Mouse (Mus musculus): ENCODE data around the gene Cacna1d.

Gene Cacna1d

DNA sequence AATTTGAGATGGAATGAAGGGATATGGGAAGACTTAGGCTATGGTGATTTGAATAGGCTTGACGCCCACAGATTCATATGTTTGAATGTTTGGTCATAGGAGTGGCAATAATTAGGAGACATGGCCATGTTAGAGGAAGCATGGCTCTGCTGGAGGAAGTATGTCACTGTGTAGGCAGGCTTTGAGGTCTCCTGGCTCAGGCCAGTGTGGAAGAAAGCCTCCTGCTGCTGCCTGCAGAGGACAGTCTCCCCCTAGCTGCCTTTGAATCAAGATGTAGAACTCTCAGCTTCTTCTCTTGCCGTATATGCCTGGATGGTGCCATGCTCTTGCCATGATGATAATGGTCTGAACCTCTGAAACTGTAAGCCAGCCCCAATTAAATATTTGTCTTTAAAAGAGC lies 120.2 kb downstream of the Cacna1d start:
- no peak for DNase-seq (ENCODE audit: low read depth, low spot score)

DNA sequence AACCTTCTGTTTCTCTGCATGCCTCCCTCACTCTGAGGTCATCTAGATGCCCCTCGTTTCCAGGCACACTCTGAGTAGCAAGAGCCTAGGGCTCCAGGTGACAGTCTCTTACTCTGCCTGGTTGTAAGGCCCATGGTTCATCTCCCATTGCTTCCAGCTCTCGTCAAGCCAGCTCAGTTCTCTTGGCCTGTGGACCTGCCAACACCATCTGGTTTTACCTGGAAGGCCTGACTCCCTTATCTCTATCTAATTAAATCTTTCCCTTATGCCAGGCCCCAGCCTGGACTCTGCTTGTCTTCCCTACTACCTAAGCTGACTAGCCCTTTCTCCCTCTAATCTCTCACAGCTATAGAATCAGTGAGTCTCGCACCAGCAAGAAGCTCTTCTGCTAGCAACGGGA lies 124.2 kb downstream of the Cacna1d start:
- no peak for DNase-seq (ENCODE audit: low read depth, low spot score)

DNA sequence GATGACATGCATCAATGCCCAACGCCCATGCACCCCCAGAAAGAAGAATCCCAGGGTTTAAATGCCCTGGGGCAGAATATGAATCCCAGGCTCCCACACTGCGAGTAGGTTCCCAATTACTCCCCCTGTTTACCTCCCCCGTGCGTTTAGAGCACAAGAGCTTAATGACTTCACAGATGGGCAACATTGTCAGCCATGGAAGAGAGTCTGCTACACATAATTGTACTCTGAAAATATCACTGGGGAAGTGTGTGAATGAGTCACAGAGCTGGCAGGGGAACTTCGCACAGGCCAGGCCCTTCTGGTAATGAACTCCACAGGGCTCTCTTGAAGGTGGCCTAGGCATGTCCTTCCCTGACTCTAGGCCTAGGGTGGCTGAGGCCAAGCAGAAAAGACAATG lies 125.4 kb downstream of the Cacna1d start:
- no peak for DNase-seq (ENCODE audit: low read depth, low spot score)

GRCm38 (mm10) chr14:30363487-30364167 lies 127.6 kb downstream of the Cacna1d start:
- DNase-seq (ENCODE audit: low read depth, low spot score), result no peak

DNA sequence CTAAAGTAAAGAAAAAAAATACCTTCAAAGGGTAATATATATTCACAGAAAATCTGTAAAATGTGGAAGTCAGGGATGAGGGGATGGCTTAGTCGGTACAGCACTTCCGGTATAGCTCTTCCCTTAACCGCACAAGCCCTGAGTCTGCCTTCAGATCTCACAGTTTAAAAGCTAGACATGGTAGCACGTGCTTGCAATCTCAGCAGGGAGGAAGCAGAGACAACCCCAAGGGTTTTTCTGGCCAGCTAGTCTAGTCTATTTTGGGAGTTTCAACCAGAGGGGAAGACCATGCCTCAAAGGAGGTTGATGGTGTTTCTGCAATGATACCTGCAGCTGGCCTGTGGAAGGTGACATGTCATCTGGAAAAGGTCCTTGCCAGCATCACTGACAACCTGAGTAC lies 128.9 kb downstream of the Cacna1d start:
- no peak for DNase-seq (ENCODE audit: low read depth, low spot score)

- no peak for DNase-seq (ENCODE audit: low read depth, low spot score)
Observed at GRCm38 (mm10) chr14:30360478-30360877, 130.8 kb downstream of the Cacna1d start.

GRCm38 (mm10) chr14:30360004-30360403 lies 131.3 kb downstream of the Cacna1d start:
- DNase-seq (ENCODE audit: low read depth, low spot score), result no peak

GRCm38 (mm10) chr14:30358028-30358427 lies 133.2 kb downstream of the Cacna1d start:
- no peak for DNase-seq (ENCODE audit: low read depth, low spot score)

GRCm38 (mm10) chr14:30356456-30356855 lies 134.8 kb downstream of the Cacna1d start:
- DNase-seq (ENCODE audit: low read depth, low spot score), result no peak

DNA sequence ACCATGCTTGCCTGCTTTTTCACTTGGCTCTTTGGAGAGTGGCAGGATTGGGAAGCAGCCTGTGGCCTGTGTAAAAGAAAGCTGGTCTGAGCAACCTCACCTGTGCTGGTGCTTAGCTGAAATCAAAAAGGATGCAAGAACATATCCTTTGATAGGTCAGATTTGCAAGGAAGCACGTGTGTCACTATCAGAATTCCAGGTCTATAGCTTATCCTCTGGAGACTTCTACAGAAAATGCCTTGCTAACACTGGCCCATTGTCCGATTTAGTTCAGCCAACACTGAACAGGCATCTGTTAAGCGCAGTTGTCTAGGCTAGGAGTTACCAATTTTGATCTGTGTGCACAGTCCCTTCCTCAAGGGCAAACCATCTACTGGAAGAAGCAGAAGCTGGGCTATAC lies 136.5 kb downstream of the Cacna1d start:
- no peak for DNase-seq (ENCODE audit: low read depth, low spot score)

DNA sequence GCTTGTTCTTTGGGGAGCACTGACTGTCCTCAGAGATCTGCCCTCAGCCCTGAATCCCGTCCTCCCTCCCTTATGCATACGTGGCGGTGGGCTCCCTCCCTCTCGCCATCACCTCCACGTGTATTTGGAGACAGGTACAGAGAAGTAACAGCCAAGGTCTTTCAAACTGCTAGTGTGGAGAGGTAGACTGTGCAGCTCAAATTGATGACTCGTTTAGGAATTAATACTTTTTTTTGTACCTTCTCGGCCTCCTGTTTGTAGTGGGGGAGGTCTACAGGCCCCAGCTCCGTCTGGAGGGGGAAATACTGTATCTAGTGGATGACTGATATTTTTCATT lies 137.2 kb downstream of the Cacna1d start:
- no peak for DNase-seq (ENCODE audit: low read depth, low spot score)

DNA sequence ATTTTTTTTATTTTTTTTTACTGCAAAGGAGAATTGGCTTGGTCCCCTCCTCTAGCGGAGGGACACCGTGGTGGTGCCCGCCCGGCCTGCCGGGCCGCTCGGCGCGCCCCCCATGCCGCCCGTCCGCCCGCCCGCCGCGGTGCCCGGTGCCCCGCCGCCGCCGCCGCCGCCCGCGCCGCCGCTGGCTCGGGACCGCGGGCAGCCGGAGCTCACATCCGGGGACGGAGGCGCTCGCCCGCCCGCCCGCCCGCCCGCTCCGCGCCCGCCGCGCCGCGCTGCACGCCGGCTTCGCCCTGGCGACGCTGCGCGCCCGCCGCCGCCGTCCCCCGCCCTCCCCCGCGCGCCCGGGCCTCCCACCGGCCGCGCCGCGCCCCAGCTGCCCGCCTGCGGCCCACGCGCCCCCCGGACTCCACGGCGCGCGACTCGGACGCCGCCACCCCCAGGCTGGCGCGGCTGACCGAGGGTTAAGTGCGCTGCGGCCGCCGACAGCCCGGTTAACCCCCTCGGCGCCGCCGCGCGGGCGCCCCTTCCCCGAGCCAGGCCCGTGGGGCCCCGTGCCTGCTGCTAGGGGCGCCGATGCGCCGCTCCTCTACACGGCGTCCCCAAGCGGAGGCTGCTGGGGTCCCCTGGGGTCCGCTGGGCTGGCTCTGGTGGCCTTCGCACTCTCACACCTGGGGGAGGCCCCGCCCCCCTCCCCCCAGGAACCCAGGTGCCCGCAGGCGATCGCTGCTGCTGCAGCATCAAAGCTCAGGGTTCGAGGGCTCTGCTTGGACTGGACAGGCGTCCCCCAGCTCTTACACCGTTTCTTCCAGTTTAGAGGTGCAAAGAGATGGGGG lies 137.7 kb downstream of the Cacna1d start:
- no peak for DNase-seq (ENCODE audit: low read depth, low spot score)

DNA sequence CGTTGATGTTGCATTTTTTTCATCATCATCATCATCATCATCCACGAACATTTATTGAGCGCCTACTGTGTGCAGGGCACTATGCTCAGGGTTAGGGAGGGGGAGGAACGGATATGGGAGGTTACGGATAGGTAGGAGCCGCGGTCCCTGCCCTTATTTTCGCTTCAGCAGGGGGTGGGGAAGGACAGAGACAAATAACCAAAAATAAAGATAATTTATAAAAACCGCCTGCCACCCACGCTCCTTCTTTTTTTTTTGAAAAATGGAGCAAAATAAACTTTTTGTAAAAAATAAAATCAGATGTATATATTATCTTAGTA lies 138.3 kb downstream of the Cacna1d start:
- DNase-seq (ENCODE audit: low read depth, low spot score), result no peak

DNA sequence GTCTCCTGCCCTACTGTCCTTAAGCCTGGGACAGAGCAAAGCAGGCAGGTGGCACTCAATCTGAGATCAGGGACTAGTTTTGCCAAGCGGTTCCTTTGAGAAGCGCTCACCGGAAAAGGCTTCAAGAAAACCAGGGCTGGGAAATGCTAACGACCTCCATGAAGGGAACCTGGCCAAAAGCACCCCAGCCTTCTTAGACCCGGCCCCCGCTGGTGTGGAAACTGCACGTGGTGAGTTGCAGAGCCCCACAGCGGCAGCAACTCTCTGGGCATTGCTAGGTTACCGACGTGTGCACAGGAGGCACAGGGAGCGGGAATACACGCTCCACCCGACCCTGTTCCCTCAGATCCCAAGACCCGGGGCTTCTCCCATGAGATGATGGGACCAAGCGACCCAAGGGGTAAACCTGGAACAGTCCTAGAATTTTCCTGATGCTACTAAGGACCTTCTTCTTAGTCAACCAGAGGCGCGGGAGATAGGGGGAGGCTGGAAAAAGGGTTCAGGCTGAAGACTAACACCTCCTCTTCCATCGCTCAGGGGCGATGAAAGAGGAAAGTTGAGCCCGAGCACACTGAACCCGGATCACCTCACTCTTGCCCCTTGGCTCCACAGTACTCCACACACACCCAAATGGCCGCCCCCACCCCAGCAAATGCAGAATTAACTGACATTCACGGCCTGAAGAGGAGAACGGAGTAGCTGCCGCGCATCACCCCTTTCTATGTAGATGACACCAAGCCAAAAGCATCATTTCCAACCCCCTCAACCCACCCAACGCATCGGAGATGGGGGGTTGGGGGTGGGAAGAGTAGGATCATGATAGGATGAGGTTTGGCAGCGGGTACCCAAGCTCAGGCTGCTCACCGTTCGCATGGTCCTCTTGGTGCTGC lies 138.9 kb downstream of the Cacna1d start:
- no peak for DNase-seq (ENCODE audit: low read depth, low spot score)

DNA sequence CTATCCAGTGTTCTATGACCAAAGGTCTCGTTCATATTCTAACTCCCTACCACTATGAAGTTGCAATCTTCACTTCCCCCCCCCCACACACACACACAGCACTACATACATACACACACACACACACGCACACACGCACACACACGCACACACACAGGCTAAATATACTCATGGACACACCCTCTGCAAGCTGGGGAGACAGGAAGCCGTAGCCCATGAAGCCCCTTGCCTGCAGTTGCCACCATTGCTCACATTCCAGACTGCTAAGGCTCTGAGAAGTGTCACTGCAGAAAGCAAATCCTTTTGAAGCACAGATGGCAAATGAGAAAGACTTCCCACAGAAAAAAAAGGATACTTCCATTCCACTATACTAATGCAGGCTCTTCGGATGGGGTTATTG lies 141.0 kb downstream of the Cacna1d start:
- DNase-seq (ENCODE audit: low read depth, low spot score), result no peak

GRCm38 (mm10) chr14:30344948-30345865 lies 146.0 kb downstream of the Cacna1d start:
- DNase-seq (ENCODE audit: low read depth, low spot score), result no peak

- no peak for DNase-seq (ENCODE audit: low read depth, low spot score)
Observed at GRCm38 (mm10) chr14:30343740-30344139, 147.5 kb downstream of the Cacna1d start.

DNA sequence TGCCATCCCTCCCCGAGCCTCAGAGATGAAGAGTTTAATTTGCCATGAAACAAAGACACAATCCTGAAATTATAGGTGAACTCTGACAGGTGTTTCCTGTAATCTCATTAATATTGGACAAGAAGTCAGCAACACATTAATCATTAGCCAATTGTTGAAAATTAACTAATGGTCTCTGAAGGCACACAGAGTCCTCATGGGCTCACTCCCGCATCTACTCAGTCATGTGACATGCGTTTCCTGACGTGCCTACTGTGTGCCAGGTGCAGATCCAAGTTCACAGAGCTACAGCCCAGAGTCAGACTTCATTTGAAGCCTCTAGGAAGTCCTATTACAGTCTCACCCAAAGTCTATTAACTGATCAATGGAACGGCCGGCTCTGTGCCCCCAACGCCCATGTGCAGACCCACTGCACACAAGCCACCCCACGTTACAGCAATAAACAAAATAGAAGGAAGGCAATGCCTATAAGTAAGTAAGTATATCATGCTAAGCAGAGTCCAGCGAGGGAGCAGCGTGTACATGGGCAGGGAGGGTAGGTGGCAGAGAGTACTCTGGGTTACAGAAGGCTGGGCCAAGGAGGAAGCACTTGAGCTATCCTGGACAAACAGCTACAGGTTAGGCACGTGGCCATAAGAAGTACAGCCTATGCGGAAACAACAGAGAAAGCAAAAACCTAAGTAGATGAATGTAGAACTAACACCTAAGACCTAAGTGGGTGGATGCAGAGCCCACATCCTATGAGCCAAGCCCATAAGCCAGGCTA lies 149.2 kb downstream of the Cacna1d start:
- no peak for DNase-seq (ENCODE audit: low read depth, low spot score)

- DNase-seq (ENCODE audit: low read depth, low spot score), result no peak
Observed at GRCm38 (mm10) chr14:30340140-30340539, 151.1 kb downstream of the Cacna1d start.

DNA sequence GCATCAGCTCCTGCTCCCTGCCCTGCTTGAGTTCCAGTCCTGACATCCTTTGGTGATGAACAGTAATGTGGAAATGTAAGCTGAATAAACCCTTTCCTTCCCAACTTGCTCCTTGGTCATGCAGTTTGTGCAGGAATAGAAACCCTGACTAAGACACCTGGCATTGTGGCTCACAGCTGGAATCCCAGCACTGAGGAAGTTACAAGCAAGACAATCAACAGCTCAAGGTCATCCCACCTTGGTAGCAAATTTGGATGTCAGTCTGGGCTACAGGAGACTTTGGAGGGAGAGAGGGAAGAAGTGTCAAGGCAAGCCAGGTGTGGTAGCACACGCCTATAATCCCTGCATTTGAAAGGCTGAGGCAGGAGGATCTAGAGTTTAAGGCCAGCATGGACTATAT lies 159.4 kb downstream of the Cacna1d start:
- no peak for DNase-seq (ENCODE audit: low read depth, low spot score)
